Mouse (Mus musculus): ENCODE measurements around the gene Nav2. TPM values are rescaled to one million over a fixed set of nuclear protein-coding genes. Genes with fewer than 3 reads are reported as not detected.

Gene Nav2
- polyA plus RNA-seq, 1 experiment from 2014 or later, result 6.0 TPM

DNA sequence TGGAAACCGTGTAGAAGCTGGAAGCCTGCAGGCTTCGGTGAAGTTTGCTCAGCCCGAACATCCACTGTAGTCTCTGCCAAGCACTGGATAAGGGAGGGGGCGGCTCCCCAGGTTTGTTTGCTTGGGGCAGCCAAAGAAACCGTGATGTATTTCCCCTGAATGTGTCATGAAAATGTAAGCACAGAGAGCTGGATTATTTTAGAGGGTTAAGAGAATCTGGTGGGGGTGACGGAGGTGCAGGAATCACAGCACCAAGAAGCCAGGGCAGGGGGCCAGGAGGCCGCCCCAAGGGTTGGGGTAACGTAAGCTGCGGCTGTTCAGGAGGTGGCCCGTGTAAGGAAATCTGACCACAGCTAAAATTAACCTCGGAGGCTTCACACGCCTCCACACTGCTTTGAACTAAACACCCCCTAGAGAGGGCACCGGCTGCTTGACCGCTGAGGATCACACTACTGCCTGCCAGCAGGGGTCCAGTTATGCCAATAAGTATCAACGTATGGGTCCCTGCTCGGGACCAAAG, 434.6 kb downstream of the Nav2 start:
- WGBS, result 6% methylated on average over 16 of the region's 16 CpGs
- no peaks in the 10 kb centered on the region for H3K36me3 ChIP-seq (ENCODE audit: control insufficient read depth, insufficient read depth, low read length)
- H3K4me2 ChIP-seq (replicated peaks; ENCODE audit: low read depth), result peak overlapping the region; percentile 52
- peak; percentile 74 for DNase-seq (ENCODE audit: low spot score)
- H3K9me3 ChIP-seq (ENCODE audit: control insufficient read depth, low read length), result no peaks in the 10 kb centered on the region
- H3K27me3 ChIP-seq (ENCODE audit: control insufficient read depth, insufficient read depth, low read length), result no peaks in the 10 kb centered on the region
- peak; percentile 72 for ATAC-seq (ENCODE audit: low FRiP score, low TSS enrichment)
- peak overlapping the region; percentile 75 for H3K27ac ChIP-seq (replicated peaks)
- H3K4me1 ChIP-seq (replicated peaks; ENCODE audit: control insufficient read depth, insufficient read depth), result peaks cover 8% of the 10 kb centered on the region
- peak overlapping the region; percentile 13 for H3K4me3 ChIP-seq (ENCODE audit: low read depth, low read length)
- H3K9ac ChIP-seq (ENCODE audit: low read length), result no peak overlapping the region; the same call in 1 of the 2 replicates
- TF ChIP-seq CTCF (IDR thresholded peaks at IDR 0.05; ENCODE audit: low read depth) (peak; percentile 28; the same call in 1 of the 2 replicates), EP300 (optimal IDR thresholded peaks at IDR 0.05) (peak; percentile 67)

DNA sequence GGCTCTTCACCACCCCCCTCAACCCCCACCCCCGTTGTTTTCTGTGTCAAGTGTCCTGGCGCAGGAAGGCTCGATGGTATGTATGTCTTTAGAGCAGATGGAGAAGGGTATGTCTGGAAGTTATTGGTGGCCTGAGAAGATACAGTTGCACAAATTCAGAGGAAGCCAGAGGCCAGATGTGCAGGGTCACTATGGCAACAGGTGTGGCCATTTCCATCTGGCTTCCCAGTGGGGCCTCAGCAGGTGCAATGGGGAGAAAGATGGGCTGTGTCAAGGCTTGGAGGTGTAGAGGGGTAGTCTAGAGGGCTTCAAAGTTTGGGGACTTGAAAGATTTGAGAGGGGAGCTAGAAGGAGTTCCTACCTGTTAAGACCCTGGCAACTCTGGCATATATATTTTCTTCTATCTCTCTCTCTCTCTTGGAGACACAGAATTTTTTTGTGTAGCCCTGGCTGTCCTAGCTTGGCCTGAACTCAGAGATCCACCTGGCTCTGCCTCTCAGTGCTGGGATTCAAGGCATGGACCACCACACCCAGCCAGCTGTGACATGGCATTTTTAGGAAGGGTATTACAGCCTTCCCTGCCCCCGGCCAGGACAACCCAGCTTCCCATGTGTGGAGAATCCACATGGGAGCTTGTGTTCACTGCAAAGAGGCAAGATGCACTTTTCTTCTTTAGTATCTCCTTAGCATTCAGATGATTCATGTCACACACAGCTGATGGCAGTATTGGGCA, 435.4 kb downstream of the Nav2 start:
- H3K4me1 ChIP-seq (replicated peaks; ENCODE audit: control insufficient read depth, insufficient read depth), result peaks cover 8% of the 10 kb centered on the region
- TF ChIP-seq EP300 (optimal IDR thresholded peaks at IDR 0.05) (no peak), CTCF (IDR thresholded peaks at IDR 0.05; ENCODE audit: low read depth) (no peak)
- H3K9ac ChIP-seq (ENCODE audit: low read length), result no peak overlapping the region
- no peaks in the 10 kb centered on the region for H3K36me3 ChIP-seq (ENCODE audit: control insufficient read depth, insufficient read depth, low read length)
- H3K27me3 ChIP-seq (ENCODE audit: control insufficient read depth, insufficient read depth, low read length), result no peaks in the 10 kb centered on the region
- H3K4me2 ChIP-seq (replicated peaks; ENCODE audit: low read depth), result no peak overlapping the region
- no peak overlapping the region for H3K4me3 ChIP-seq (ENCODE audit: low read depth, low read length)
- H3K27ac ChIP-seq (replicated peaks), result no peak overlapping the region; the same call in 1 of the 2 replicates
- WGBS, result 55% methylated on average over 4 of the region's 4 CpGs
- ATAC-seq (ENCODE audit: low FRiP score, low TSS enrichment) (no peak), DNase-seq (ENCODE audit: low spot score) (no peak)
- H3K9me3 ChIP-seq (ENCODE audit: control insufficient read depth, low read length), result no peaks in the 10 kb centered on the region

DNA sequence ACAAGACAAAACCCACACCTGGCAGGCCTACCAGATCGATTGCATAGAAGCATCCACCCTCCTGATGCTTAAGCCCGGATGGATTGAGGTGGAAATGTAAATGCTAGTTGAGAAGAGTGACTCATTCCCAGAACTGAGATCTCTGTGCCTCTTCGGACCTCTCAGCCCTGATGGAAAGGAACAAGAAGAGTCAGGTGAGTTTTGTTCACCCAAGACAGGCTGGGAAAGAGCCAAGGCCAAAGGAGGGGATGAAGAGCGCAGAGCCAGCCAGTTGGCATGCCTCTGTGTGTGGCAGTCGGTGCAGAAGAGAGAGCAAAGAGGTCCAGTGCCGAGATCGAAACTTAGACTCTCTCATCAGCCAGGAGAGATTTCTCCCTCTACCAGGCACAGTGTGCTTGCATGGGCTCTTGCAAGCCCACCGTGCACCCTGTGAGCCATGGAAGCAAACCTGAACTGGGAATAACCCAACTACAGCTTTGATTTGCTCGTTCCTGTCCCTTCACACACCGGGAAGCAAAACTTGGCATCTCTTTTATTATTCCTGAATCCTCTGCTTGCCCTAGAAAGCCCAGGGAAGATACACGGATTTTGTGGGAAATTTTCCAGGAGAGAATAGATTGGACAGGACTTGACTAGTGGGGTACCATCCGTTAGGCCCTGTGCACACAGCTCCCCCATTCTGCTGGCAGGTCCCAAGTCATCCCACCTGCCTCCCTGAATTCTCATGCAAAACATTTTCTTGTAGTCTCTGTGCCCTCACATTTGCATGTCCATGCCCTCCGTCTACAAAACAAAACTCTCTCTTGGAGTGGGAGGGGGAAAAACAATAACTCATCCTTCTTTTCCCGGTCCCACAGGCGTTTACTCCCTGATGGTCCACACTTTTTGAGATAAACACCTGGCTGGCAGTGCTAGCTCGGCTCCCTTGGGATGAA, 439.1 kb downstream of the Nav2 start:
- DNase-seq (ENCODE audit: low spot score) (no peak), ATAC-seq (ENCODE audit: low FRiP score, low TSS enrichment) (no peak)
- Histone ChIP-seq H3K4me1 (replicated peaks; ENCODE audit: control insufficient read depth, insufficient read depth) (peaks cover 5% of the 10 kb centered on the region), H3K9ac (ENCODE audit: low read length) (no peak overlapping the region), H3K36me3 (ENCODE audit: control insufficient read depth, insufficient read depth, low read length) (no peaks in the 10 kb centered on the region), H3K9me3 (ENCODE audit: control insufficient read depth, low read length) (no peaks in the 10 kb centered on the region), H3K27me3 (ENCODE audit: control insufficient read depth, insufficient read depth, low read length) (no peaks in the 10 kb centered on the region), H3K4me2 (replicated peaks; ENCODE audit: low read depth) (no peak overlapping the region), H3K4me3 (ENCODE audit: low read depth, low read length) (no peak overlapping the region), H3K27ac (replicated peaks) (no peak overlapping the region)
- TF ChIP-seq CTCF (IDR thresholded peaks at IDR 0.05; ENCODE audit: low read depth), result no peak
- TF ChIP-seq EP300 (optimal IDR thresholded peaks at IDR 0.05), result no peak
- WGBS, result 60% methylated on average over 16 of the region's 16 CpGs

DNA sequence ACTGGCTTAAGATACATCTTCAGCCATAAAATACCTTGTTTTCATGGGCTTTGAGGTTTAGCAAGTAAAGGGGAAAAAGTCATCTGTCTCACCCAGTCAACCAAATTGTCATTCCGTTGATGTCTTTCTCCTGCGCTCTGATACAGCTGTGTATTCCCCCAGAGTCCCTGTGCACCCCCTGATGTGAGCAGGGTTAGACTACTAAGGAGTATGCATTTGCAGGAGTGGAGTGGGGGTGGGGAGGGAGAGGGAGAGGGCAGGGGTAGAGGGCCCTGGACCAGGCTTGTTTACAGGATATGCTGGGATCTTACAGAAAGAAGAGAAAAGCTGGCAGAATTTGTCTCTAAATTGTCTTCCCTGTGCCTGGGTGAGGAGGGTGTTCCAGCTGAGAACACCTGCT, 440.1 kb downstream of the Nav2 start:
- H3K36me3 ChIP-seq (ENCODE audit: control insufficient read depth, insufficient read depth, low read length), result no peaks in the 10 kb centered on the region
- H3K27ac ChIP-seq (replicated peaks), result no peak overlapping the region
- no peak for ATAC-seq (ENCODE audit: low FRiP score, low TSS enrichment)
- H3K9ac ChIP-seq (ENCODE audit: low read length), result no peak overlapping the region
- no peaks in the 10 kb centered on the region for H3K27me3 ChIP-seq (ENCODE audit: control insufficient read depth, insufficient read depth, low read length)
- TF ChIP-seq EP300 (optimal IDR thresholded peaks at IDR 0.05), result no peak
- TF ChIP-seq CTCF (IDR thresholded peaks at IDR 0.05; ENCODE audit: low read depth), result no peak
- H3K4me3 ChIP-seq (ENCODE audit: low read depth, low read length), result no peak overlapping the region
- H3K4me2 ChIP-seq (replicated peaks; ENCODE audit: low read depth), result no peak overlapping the region
- no peak for DNase-seq (ENCODE audit: low spot score)
- no peaks in the 10 kb centered on the region for H3K9me3 ChIP-seq (ENCODE audit: control insufficient read depth, low read length)
- WGBS, result 60% methylated on average over 2 of the region's 2 CpGs
- H3K4me1 ChIP-seq (replicated peaks; ENCODE audit: control insufficient read depth, insufficient read depth), result no peaks in the 10 kb centered on the region

DNA sequence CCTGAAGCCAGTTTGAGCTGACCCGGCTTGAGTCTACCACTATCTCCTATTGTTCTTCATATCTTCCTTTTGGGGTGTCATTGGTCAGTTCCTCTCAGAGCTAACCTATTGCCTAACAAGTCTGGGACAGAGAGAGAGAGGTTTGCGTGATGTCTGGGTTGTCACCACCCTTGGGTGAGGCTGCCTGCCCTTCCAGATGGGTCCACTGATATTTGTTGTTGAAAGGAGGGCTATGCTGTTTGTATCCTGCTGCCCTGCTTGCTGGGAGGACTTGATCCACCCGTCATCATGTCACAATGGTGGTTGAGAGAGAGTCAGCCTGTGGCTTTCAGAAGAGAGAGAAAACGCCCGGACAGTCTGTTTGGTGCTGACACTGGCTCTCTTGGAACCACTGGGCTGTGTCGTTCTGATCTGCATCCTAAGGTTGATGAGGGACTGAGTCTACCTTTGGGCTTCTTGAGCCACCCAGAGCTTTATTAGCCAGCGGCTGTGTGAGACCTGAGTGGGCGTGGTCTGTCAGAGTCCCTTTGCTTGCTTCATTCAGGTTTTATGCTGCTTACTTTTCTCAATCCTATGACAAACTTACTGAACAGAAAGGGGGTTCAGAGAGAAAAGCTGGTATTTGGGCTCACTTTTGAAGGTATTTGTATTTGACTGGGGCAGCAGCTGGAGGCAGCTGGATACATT, 441.9 kb downstream of the Nav2 start:
- ATAC-seq (ENCODE audit: low FRiP score, low TSS enrichment) (no peak), DNase-seq (ENCODE audit: low spot score) (no peak)
- no peak for TF ChIP-seq EP300 (optimal IDR thresholded peaks at IDR 0.05)
- TF ChIP-seq CTCF (IDR thresholded peaks at IDR 0.05; ENCODE audit: low read depth), result no peak
- no peak overlapping the region for H3K4me3 ChIP-seq (ENCODE audit: low read depth, low read length)
- H3K4me1 ChIP-seq (replicated peaks; ENCODE audit: control insufficient read depth, insufficient read depth), result no peaks in the 10 kb centered on the region
- H3K9ac ChIP-seq (ENCODE audit: low read length), result no peak overlapping the region
- no peak overlapping the region for H3K27ac ChIP-seq (replicated peaks)
- no peaks in the 10 kb centered on the region for H3K36me3 ChIP-seq (ENCODE audit: control insufficient read depth, insufficient read depth, low read length)
- no peaks in the 10 kb centered on the region for H3K9me3 ChIP-seq (ENCODE audit: control insufficient read depth, low read length)
- H3K4me2 ChIP-seq (replicated peaks; ENCODE audit: low read depth), result no peak overlapping the region
- H3K27me3 ChIP-seq (ENCODE audit: control insufficient read depth, insufficient read depth, low read length), result no peaks in the 10 kb centered on the region
- WGBS, result 66% methylated on average over 8 of the region's 8 CpGs
